Mouse (Mus musculus) 3134 (cell line): ENCODE results near the gene Sox5.
A peak's percentile ranks its signal among the peaks of the same experiment; 100 is the strongest.

Experiments
- DNase-seq: peaks from one replicate; pipeline ENCODE4 v3.0.0-alpha.2; 2011; ENCODE audit warnings: low spot score; ENCODE audit not compliant: insufficient read length; ENCODE audit errors: extremely low read depth

Gene Sox5

GRCm38 (mm10) chr6:144781431-144782030 is at the start of gene Sox5:
TSS of gene Sox5 (minus strand) at chr6:144781977.
- no peak for DNase-seq

- DNase-seq: no peak
These were observed 43.3 kb upstream of the Sox5 start for GRCm38 (mm10) chr6:144825018-144825602.

DNA sequence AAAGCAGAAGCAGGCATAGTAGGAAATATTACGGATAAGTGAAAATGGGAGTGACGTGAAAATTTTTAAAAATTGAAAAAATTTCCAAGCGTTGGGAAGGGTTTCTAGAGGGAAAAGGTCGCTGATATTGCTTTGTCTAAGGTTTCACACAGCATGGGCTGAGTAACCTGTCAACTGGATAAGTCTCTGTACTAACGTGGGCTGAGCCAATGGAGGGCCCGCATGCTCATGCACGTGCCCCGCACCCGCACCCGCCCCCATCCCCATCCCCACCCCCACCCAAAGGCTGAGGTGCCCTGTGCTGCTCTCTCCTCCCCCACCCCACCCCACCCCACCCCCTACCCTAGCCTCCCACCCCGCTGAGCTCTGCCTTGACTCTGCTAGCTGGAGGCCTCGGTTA is 42.4 kb upstream of the Sox5 start:
- no peak for DNase-seq

DNA sequence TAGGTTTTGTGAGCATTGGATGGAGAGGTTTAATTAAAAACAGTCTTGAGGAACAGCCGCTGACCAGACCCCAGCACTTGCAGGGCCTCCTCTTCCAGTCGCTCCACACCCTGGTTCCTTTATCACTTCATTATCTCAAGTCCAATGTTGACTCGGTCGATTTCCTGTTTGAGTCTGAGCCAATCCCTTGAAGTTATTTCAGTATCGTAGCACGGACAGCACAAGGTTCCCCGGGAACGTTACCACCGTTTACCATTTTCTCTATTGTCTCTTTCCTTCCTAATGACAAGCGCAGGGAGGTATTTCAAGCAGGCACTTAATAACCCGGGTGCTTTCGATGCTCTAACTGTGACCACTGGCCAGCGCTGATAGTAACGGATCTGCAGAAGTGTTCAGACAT is 40.8 kb upstream of the Sox5 start:
- DNase-seq: no peak

DNA sequence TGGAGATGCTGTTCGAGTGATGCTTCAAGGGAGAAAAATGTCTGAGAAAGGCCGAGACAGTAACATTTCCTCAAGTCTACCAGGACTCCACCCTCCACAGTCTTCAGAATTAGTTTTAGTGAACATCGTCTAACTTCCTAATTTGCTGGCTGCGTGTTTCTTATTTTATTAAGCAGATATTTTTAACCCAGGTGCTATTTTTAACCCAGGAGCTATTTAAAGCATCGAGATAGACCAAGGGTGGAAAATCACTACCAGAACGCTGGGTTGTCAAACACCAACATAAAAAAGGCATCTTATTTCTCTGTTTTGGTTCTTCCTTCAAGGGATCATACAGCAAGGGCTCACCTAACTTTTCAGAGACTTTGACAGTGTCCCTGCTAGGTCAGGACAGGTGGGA is 39.2 kb upstream of the Sox5 start:
- no peak for DNase-seq

GRCm38 (mm10) chr6:144818016-144818415 is 36.2 kb upstream of the Sox5 start:
- DNase-seq: no peak

- no peak for DNase-seq
These were observed 35.7 kb upstream of the Sox5 start for GRCm38 (mm10) chr6:144817329-144817932.

- no peak for DNase-seq
These were observed 33.8 kb upstream of the Sox5 start for GRCm38 (mm10) chr6:144815542-144815941.

GRCm38 (mm10) chr6:144814931-144815364 is 33.2 kb upstream of the Sox5 start:
- peak; percentile 32 for DNase-seq

GRCm38 (mm10) chr6:144804321-144804720 is 22.5 kb upstream of the Sox5 start:
- no peak for DNase-seq

GRCm38 (mm10) chr6:144803063-144803462 is 21.3 kb upstream of the Sox5 start:
- DNase-seq: no peak

- DNase-seq: no peak
These were observed 12.6 kb upstream of the Sox5 start for GRCm38 (mm10) chr6:144794356-144794755.

GRCm38 (mm10) chr6:144792871-144793270 is 11.1 kb upstream of the Sox5 start:
- no peak for DNase-seq

DNA sequence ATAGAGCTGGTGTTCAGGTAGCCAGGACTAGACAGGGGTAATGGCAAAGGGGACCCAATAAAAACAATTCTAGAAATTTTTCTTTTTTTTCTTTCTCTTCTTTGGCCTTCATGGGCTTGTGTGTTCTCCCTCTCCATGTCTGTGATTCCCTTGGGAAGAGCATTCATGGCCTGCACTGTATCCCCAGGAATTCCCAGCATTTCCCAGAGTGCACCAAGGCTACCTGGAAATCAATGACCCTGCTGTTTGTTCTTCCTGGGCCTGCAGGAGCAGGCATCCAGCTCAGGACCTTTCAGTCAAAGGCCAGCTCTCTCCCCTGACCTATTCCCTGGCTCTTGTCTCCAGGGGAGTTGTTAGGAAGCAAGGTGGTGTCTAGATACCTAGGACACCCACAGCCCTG is 1.5 kb upstream of the Sox5 start:
- DNase-seq: no peak

- DNase-seq: no peak
These were observed 1.1 kb upstream of the Sox5 start for GRCm38 (mm10) chr6:144782866-144783265.

GRCm38 (mm10) chr6:144782031-144782857 is 467 bp upstream of the Sox5 start:
- no peak for DNase-seq

DNA sequence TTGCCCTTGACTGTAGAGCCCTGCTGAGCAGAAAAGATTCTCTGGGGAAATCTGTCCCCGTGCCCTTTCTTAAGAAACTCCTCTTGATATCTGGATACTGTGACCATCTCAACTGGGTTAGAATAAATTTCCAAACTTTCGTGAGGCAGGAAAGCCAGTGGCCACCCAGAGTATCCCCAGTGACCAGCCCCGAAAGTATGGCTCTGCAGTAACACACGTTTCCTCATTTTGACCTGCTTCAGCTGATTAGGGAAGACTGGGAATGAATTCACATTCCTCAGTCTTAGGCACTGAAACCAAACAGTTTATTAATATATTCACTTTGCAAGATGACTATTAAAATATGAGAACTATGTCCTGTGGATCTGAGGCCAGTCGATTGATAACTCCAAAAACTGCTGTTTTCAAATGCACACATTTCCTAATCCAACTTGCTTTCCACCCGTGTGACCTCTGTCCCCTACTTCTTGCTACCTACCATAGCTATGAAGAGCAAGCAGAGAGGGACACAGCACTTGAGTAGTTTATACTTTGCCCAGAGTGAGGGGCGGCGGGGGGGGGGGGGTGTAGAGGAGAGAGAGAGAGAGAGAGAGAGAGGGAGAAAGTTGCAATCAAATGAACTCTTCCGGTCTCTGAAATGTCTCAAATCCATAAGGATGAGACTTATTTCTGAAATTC is 1.0 kb downstream of the Sox5 start:
- DNase-seq: no peak

- DNase-seq: no peak
These were observed 1.7 kb downstream of the Sox5 start for GRCm38 (mm10) chr6:144779945-144780607.

DNA sequence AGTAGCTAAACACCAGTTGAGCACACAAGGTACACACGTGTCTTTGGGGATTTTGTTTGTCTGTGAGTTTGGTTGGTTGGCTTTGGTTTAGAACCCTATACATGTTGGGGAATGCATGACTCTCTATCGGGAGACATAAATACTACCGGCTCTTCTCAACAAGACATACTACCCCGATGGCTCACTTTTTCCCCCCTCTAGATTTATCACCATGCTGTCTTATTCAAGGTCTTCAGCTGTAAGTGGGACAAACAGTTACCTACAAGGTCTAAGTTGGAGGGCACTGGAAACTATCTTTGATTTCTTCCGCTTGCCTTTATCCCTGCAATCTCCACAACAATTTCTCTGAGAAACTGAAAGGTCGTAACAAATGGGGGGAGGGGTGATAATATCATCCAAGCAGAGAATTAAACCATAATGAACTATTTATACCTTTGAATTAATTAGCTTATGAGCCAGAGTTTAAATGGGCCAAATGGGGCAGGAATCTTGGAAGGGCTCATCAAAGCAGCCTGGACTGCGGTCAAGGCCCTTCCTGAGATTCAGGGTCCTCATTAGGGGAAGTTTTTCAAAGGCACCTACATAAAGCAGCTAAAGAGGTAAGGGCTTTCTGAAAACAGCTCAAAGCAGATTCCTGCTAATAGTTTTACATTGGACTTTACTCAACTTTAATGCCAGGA is 4.3 kb downstream of the Sox5 start:
- DNase-seq: no peak

DNA sequence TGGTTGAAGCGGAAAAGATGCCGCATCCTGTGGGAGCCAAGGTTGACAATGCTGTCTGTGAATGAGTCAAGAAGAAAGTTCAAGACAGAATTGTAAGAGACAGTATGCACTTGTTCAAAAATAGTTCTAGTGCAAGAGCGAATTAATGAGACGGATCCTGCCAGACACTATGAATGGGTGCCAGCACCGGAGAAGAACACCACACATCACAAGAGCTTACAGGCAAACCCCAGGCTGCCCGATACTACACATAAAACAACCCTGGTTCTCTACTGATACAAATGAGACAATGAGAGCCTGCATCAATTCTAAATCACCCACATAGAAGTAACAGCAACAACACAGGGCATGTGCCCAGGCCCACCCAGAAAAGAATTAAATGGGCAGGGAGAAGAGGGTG is 8.0 kb downstream of the Sox5 start:
- no peak for DNase-seq
